ENCODE assay signal across 12 mouse cellular contexts in genomic region chr5:111835737-111836667, GRCm38 (mm10).
DNase-seq lines count a peak whose midpoint lies in the region; ATAC-seq and TF ChIP-seq lines count a peak whose summit lies in the region.
"Had no signal": no experiment of that assay in that cellular context is flagged by ENCODE, and none has a peak within 500 bp of the region (broad histone marks: within the 10 kb centered on the region; RNA-seq: fewer than 3 reads in every experiment).

No protein-coding gene starts in this region.

- H3K9me3 ChIP-seq in heart, embryonic 10.5 days = no peaks in the 10 kb centered on the region
- H3K9me3 ChIP-seq in ES-Bruce4 (replicated peaks; ENCODE audit: control insufficient read depth, insufficient read depth, low read length, poor library complexity, severe bottlenecking) = no peaks in the 10 kb centered on the region
- H3K9me3 ChIP-seq in embryonic facial prominence, embryonic 15.5 days (replicated peaks) = no peaks in the 10 kb centered on the region
- H3K9me3 ChIP-seq in hindbrain, embryonic 16.5 days (ENCODE audit: control insufficient read depth, low read length) = no peaks in the 10 kb centered on the region
- no peaks in the 10 kb centered on the region for H3K9me3 ChIP-seq in intestine, embryonic 15.5 days
- H3K9me3 ChIP-seq: limb, embryonic 15.5 days had no signal

- H3K4me3 ChIP-seq in heart, embryonic 10.5 days = no peak overlapping the region
- peak overlapping the region; percentile 35 for H3K4me3 ChIP-seq in ES-Bruce4 (ENCODE audit: low read depth, low read length)
- no peak overlapping the region for H3K4me3 ChIP-seq in embryonic facial prominence, embryonic 15.5 days (replicated peaks)
- no peak overlapping the region for H3K4me3 ChIP-seq in hindbrain, embryonic 16.5 days (ENCODE audit: low read length)
- no peak overlapping the region for H3K4me3 ChIP-seq in intestine, embryonic 15.5 days (replicated peaks)
- H3K4me3 ChIP-seq: limb, embryonic 15.5 days had no signal

- TF ChIP-seq CTCF in ES-Bruce4 (IDR thresholded peaks at IDR 0.05; ENCODE audit: low read depth, low read length) = no peak

- no peak for DNase-seq in heart, embryonic 10.5 days (ENCODE audit: low spot score)
- no peak for DNase-seq in heart, postnatal 36 days
- no peak for DNase-seq in adrenal gland, adult 8-10 months
- DNase-seq in heart, adult 18-20 months = no peak
- DNase-seq: B cell, adult 2 months; heart, postnatal 14 days; kidney, postnatal 14 days had no signal

- intact Hi-C loops in heart, postnatal 36 days (cut with DNase I) = no loop called here

- 0 out of 2 replicates have a peak overlapping the region, but pooled peaks have one; percentile 16 for H3K27ac ChIP-seq in heart, embryonic 10.5 days
- H3K27ac ChIP-seq in ES-Bruce4 (ENCODE audit: insufficient read depth, low read length) = no peak overlapping the region
- H3K27ac ChIP-seq in embryonic facial prominence, embryonic 15.5 days (replicated peaks) = no peak overlapping the region
- no peak overlapping the region; the same call in 1 of the 2 replicates for H3K27ac ChIP-seq in hindbrain, embryonic 16.5 days (ENCODE audit: low read depth, low read length)
- H3K27ac ChIP-seq in intestine, embryonic 15.5 days = no peak overlapping the region
- H3K27ac ChIP-seq: limb, embryonic 15.5 days had no signal

- no peak overlapping the region for H3K9ac ChIP-seq in ES-Bruce4 (ENCODE audit: low read depth, poor library complexity, severe bottlenecking)
- H3K9ac ChIP-seq in embryonic facial prominence, embryonic 15.5 days = no peak overlapping the region
- H3K9ac ChIP-seq in hindbrain, embryonic 16.5 days (ENCODE audit: low read depth, low read length) = no peak overlapping the region
- no peak overlapping the region for H3K9ac ChIP-seq in intestine, embryonic 15.5 days
- H3K9ac ChIP-seq: limb, embryonic 15.5 days had no signal

- peaks cover 49% of the 10 kb centered on the region for H3K27me3 ChIP-seq in heart, embryonic 10.5 days (ENCODE audit: insufficient read depth, poor library complexity, severe bottlenecking)
- no peaks in the 10 kb centered on the region for H3K27me3 ChIP-seq in ES-Bruce4 (ENCODE audit: control insufficient read depth, insufficient read depth, low read length, poor library complexity, severe bottlenecking)
- 0 out of 2 replicates have a peak, but pooled peaks cover 4% of the 10 kb centered on the region for H3K27me3 ChIP-seq in embryonic facial prominence, embryonic 15.5 days
- no peaks in the 10 kb centered on the region; the same call in 1 of the 2 replicates for H3K27me3 ChIP-seq in hindbrain, embryonic 16.5 days (replicated peaks; ENCODE audit: control insufficient read depth, insufficient read depth, low read length)
- no peaks in the 10 kb centered on the region for H3K27me3 ChIP-seq in intestine, embryonic 15.5 days (replicated peaks)

- WGBS in heart, embryonic 10.5 days = 37% methylated on average over 17 of the region's 17 CpGs
- 26% methylated on average over 17 of the region's 17 CpGs for WGBS in embryonic facial prominence, embryonic 15.5 days
- WGBS in hindbrain, embryonic 16.5 days = 31% methylated on average over 17 of the region's 17 CpGs
- 47% methylated on average over 17 of the region's 17 CpGs for WGBS in intestine, embryonic 15.5 days

- H3K4me1 ChIP-seq in heart, embryonic 10.5 days = peaks cover 15% of the 10 kb centered on the region
- peaks cover 2% of the 10 kb centered on the region for H3K4me1 ChIP-seq in ES-Bruce4 (ENCODE audit: control insufficient read depth, insufficient read depth, low read length)
- peaks cover 12% of the 10 kb centered on the region for H3K4me1 ChIP-seq in embryonic facial prominence, embryonic 15.5 days
- peaks cover 8% of the 10 kb centered on the region for H3K4me1 ChIP-seq in hindbrain, embryonic 16.5 days (ENCODE audit: control insufficient read depth, insufficient read depth, low read depth, low read length)
- H3K4me1 ChIP-seq in intestine, embryonic 15.5 days (replicated peaks) = no peaks in the 10 kb centered on the region

- no peaks in the 10 kb centered on the region for H3K36me3 ChIP-seq in heart, embryonic 10.5 days
- H3K36me3 ChIP-seq in ES-Bruce4 (ENCODE audit: control insufficient read depth, insufficient read depth, low read length, poor library complexity, severe bottlenecking) = no peaks in the 10 kb centered on the region
- H3K36me3 ChIP-seq in embryonic facial prominence, embryonic 15.5 days = no peaks in the 10 kb centered on the region
- H3K36me3 ChIP-seq in hindbrain, embryonic 16.5 days (ENCODE audit: control insufficient read depth, insufficient read depth, low read length) = no peaks in the 10 kb centered on the region
- H3K36me3 ChIP-seq in intestine, embryonic 15.5 days = no peaks in the 10 kb centered on the region
- H3K36me3 ChIP-seq: limb, embryonic 15.5 days had no signal

- TF ChIP-seq POLR2A in ES-Bruce4 (IDR thresholded peaks at IDR 0.05; ENCODE audit: insufficient read depth, low read length) = no peak

- H3K4me2 ChIP-seq in embryonic facial prominence, embryonic 15.5 days (replicated peaks) = 0 out of 2 replicates have a peak overlapping the region, but pooled peaks have one; percentile 4
- peak overlapping the region; percentile 5; the same call in 1 of the 2 replicates for H3K4me2 ChIP-seq in hindbrain, embryonic 16.5 days (ENCODE audit: low read length)
- no peak overlapping the region for H3K4me2 ChIP-seq in intestine, embryonic 15.5 days (replicated peaks)
- H3K4me2 ChIP-seq: limb, embryonic 15.5 days had no signal

- TF ChIP-seq EP300 in ES-Bruce4 (IDR thresholded peaks at IDR 0.05; ENCODE audit: insufficient read depth, low read depth, low read length) = no peak

- no peak for ATAC-seq in embryonic facial prominence, embryonic 15.5 days (ENCODE audit: insufficient number of reproducible peaks, low FRiP score, low TSS enrichment, low read depth)
- peak; percentile 54; the same call in 1 of the 2 replicates for ATAC-seq in hindbrain, embryonic 16.5 days
- no peak for ATAC-seq in intestine, embryonic 15.5 days
